Mouse (Mus musculus): ENCODE data around the gene Hdac4. TPM values are rescaled to one million over a fixed set of nuclear protein-coding genes. Genes with fewer than 3 reads are reported as not detected.

Gene Hdac4
- polyA plus RNA-seq, 1 experiment from 2014 or later, result 32.7 TPM

- no peak for ATAC-seq (ENCODE audit: insufficient read depth, low FRiP score, low TSS enrichment)
- Histone ChIP-seq H3K9me3 (ENCODE audit: control insufficient read depth, low read length) (no peaks in the 10 kb centered on the region), H3K27me3 (ENCODE audit: control insufficient read depth, insufficient read depth, low read length) (no peaks in the 10 kb centered on the region), H3K36me3 (ENCODE audit: control insufficient read depth, insufficient read depth, low read length) (no peaks in the 10 kb centered on the region), H3K27ac (ENCODE audit: low read depth, low read length) (no peak overlapping the region), H3K4me1 (ENCODE audit: control insufficient read depth, insufficient read depth, low read length) (peaks cover 7% of the 10 kb centered on the region; the same call in 1 of the 2 replicates), H3K4me2 (ENCODE audit: low read depth) (no peak overlapping the region), H3K4me3 (ENCODE audit: low read depth, low read length) (no peak overlapping the region), H3K9ac (ENCODE audit: low read length) (no peak overlapping the region)
- no peak for DNase-seq (ENCODE audit: low spot score)
- 91% methylated on average over 3 of the region's 3 CpGs for WGBS
These were observed 161.3 kb downstream of the Hdac4 start for GRCm38 (mm10) chr1:92034247-92034646.

GRCm38 (mm10) chr1:92033463-92033862, 162.0 kb downstream of the Hdac4 start:
- H3K4me1 ChIP-seq (ENCODE audit: control insufficient read depth, insufficient read depth, low read length), result peaks cover 7% of the 10 kb centered on the region; the same call in 1 of the 2 replicates
- no peak overlapping the region for H3K4me2 ChIP-seq (ENCODE audit: low read depth)
- H3K4me3 ChIP-seq (ENCODE audit: low read depth, low read length), result no peak overlapping the region
- no peaks in the 10 kb centered on the region for H3K27me3 ChIP-seq (ENCODE audit: control insufficient read depth, insufficient read depth, low read length)
- DNase-seq (ENCODE audit: low spot score) (no peak), ATAC-seq (ENCODE audit: insufficient read depth, low FRiP score, low TSS enrichment) (no peak)
- H3K27ac ChIP-seq (ENCODE audit: low read depth, low read length), result no peak overlapping the region
- no peaks in the 10 kb centered on the region for H3K9me3 ChIP-seq (ENCODE audit: control insufficient read depth, low read length)
- no peak overlapping the region for H3K9ac ChIP-seq (ENCODE audit: low read length)
- WGBS, result 87% methylated on average over 7 of the region's 7 CpGs
- no peaks in the 10 kb centered on the region for H3K36me3 ChIP-seq (ENCODE audit: control insufficient read depth, insufficient read depth, low read length)

GRCm38 (mm10) chr1:92030541-92030940, 165.0 kb downstream of the Hdac4 start:
- H3K9me3 ChIP-seq (ENCODE audit: control insufficient read depth, low read length), result no peaks in the 10 kb centered on the region
- DNase-seq (ENCODE audit: low spot score), result no peak
- H3K9ac ChIP-seq (ENCODE audit: low read length), result no peak overlapping the region
- H3K4me3 ChIP-seq (ENCODE audit: low read depth, low read length), result no peak overlapping the region
- WGBS, result 80% methylated on average over 6 of the region's 6 CpGs
- no peak overlapping the region for H3K4me2 ChIP-seq (ENCODE audit: low read depth)
- no peaks in the 10 kb centered on the region for H3K4me1 ChIP-seq (ENCODE audit: control insufficient read depth, insufficient read depth, low read length)
- H3K27me3 ChIP-seq (ENCODE audit: control insufficient read depth, insufficient read depth, low read length), result no peaks in the 10 kb centered on the region
- no peak for ATAC-seq (ENCODE audit: insufficient read depth, low FRiP score, low TSS enrichment)
- no peak overlapping the region for H3K27ac ChIP-seq (ENCODE audit: low read depth, low read length)
- peaks cover 4% of the 10 kb centered on the region; the same call in 1 of the 2 replicates for H3K36me3 ChIP-seq (ENCODE audit: control insufficient read depth, insufficient read depth, low read length)

- H3K9ac ChIP-seq (ENCODE audit: low read length), result no peak overlapping the region
- no peak overlapping the region for H3K4me3 ChIP-seq (ENCODE audit: low read depth, low read length)
- H3K27ac ChIP-seq (ENCODE audit: low read depth, low read length), result no peak overlapping the region
- peaks cover 4% of the 10 kb centered on the region; the same call in 1 of the 2 replicates for H3K36me3 ChIP-seq (ENCODE audit: control insufficient read depth, insufficient read depth, low read length)
- ATAC-seq (ENCODE audit: insufficient read depth, low FRiP score, low TSS enrichment) (no peak), DNase-seq (ENCODE audit: low spot score) (no peak)
- no peak overlapping the region for H3K4me2 ChIP-seq (ENCODE audit: low read depth)
- WGBS, result 87% methylated on average over 2 of the region's 2 CpGs
- H3K9me3 ChIP-seq (ENCODE audit: control insufficient read depth, low read length), result no peaks in the 10 kb centered on the region
- no peaks in the 10 kb centered on the region for H3K4me1 ChIP-seq (ENCODE audit: control insufficient read depth, insufficient read depth, low read length)
- no peaks in the 10 kb centered on the region for H3K27me3 ChIP-seq (ENCODE audit: control insufficient read depth, insufficient read depth, low read length)
These were observed 167.3 kb downstream of the Hdac4 start for GRCm38 (mm10) chr1:92028158-92028557.

- Histone ChIP-seq H3K27me3 (ENCODE audit: control insufficient read depth, insufficient read depth, low read length) (no peaks in the 10 kb centered on the region), H3K4me1 (ENCODE audit: control insufficient read depth, insufficient read depth, low read length) (no peaks in the 10 kb centered on the region), H3K36me3 (ENCODE audit: control insufficient read depth, insufficient read depth, low read length) (peaks cover 4% of the 10 kb centered on the region; the same call in 1 of the 2 replicates), H3K9me3 (ENCODE audit: control insufficient read depth, low read length) (no peaks in the 10 kb centered on the region), H3K4me2 (ENCODE audit: low read depth) (no peak overlapping the region), H3K27ac (ENCODE audit: low read depth, low read length) (no peak overlapping the region), H3K9ac (ENCODE audit: low read length) (no peak overlapping the region), H3K4me3 (ENCODE audit: low read depth, low read length) (no peak overlapping the region)
- DNase-seq (ENCODE audit: low spot score), result no peak
- WGBS, result 92% methylated on average over 3 of the region's 3 CpGs
- ATAC-seq (ENCODE audit: insufficient read depth, low FRiP score, low TSS enrichment), result no peak
These were observed 169.1 kb downstream of the Hdac4 start for GRCm38 (mm10) chr1:92026351-92026750.

GRCm38 (mm10) chr1:92023906-92024305, 171.6 kb downstream of the Hdac4 start:
- Histone ChIP-seq H3K27me3 (ENCODE audit: control insufficient read depth, insufficient read depth, low read length) (no peaks in the 10 kb centered on the region), H3K27ac (ENCODE audit: low read depth, low read length) (no peak overlapping the region), H3K4me2 (ENCODE audit: low read depth) (no peak overlapping the region), H3K4me3 (ENCODE audit: low read depth, low read length) (no peak overlapping the region), H3K9me3 (ENCODE audit: control insufficient read depth, low read length) (no peaks in the 10 kb centered on the region), H3K36me3 (ENCODE audit: control insufficient read depth, insufficient read depth, low read length) (peaks cover 4% of the 10 kb centered on the region; the same call in 1 of the 2 replicates), H3K4me1 (ENCODE audit: control insufficient read depth, insufficient read depth, low read length) (no peaks in the 10 kb centered on the region), H3K9ac (ENCODE audit: low read length) (no peak overlapping the region)
- ATAC-seq (ENCODE audit: insufficient read depth, low FRiP score, low TSS enrichment), result no peak
- WGBS, result 92% methylated on average over 3 of the region's 3 CpGs
- DNase-seq (ENCODE audit: low spot score), result no peak

- DNase-seq (ENCODE audit: low spot score), result no peak
- Histone ChIP-seq H3K4me1 (ENCODE audit: control insufficient read depth, insufficient read depth, low read length) (no peaks in the 10 kb centered on the region), H3K36me3 (ENCODE audit: control insufficient read depth, insufficient read depth, low read length) (peaks cover 4% of the 10 kb centered on the region; the same call in 1 of the 2 replicates), H3K4me2 (ENCODE audit: low read depth) (no peak overlapping the region), H3K27ac (ENCODE audit: low read depth, low read length) (no peak overlapping the region), H3K4me3 (ENCODE audit: low read depth, low read length) (no peak overlapping the region), H3K27me3 (ENCODE audit: control insufficient read depth, insufficient read depth, low read length) (no peaks in the 10 kb centered on the region), H3K9ac (ENCODE audit: low read length) (no peak overlapping the region), H3K9me3 (ENCODE audit: control insufficient read depth, low read length) (no peaks in the 10 kb centered on the region)
- 98% methylated on average over 4 of the region's 4 CpGs for WGBS
- no peak for ATAC-seq (ENCODE audit: insufficient read depth, low FRiP score, low TSS enrichment)
These were observed 173.5 kb downstream of the Hdac4 start for GRCm38 (mm10) chr1:92022009-92022408.

- no peaks in the 10 kb centered on the region for H3K4me1 ChIP-seq (ENCODE audit: control insufficient read depth, insufficient read depth, low read length)
- H3K4me2 ChIP-seq (ENCODE audit: low read depth), result no peak overlapping the region
- no peak overlapping the region for H3K9ac ChIP-seq (ENCODE audit: low read length)
- ATAC-seq (ENCODE audit: insufficient read depth, low FRiP score, low TSS enrichment), result no peak
- H3K36me3 ChIP-seq (ENCODE audit: control insufficient read depth, insufficient read depth, low read length), result 0 out of 2 replicates have a peak, but pooled peaks cover 2% of the 10 kb centered on the region
- 82% methylated on average over 4 of the region's 4 CpGs for WGBS
- no peak for DNase-seq (ENCODE audit: low spot score)
- H3K4me3 ChIP-seq (ENCODE audit: low read depth, low read length), result no peak overlapping the region
- no peaks in the 10 kb centered on the region for H3K27me3 ChIP-seq (ENCODE audit: control insufficient read depth, insufficient read depth, low read length)
- no peaks in the 10 kb centered on the region for H3K9me3 ChIP-seq (ENCODE audit: control insufficient read depth, low read length)
- H3K27ac ChIP-seq (ENCODE audit: low read depth, low read length), result no peak overlapping the region
These were observed 179.4 kb downstream of the Hdac4 start for GRCm38 (mm10) chr1:92015938-92016672.

GRCm38 (mm10) chr1:92015252-92015651, 180.2 kb downstream of the Hdac4 start:
- no peaks in the 10 kb centered on the region for H3K4me1 ChIP-seq (ENCODE audit: control insufficient read depth, insufficient read depth, low read length)
- H3K27ac ChIP-seq (ENCODE audit: low read depth, low read length), result no peak overlapping the region
- no peak for ATAC-seq (ENCODE audit: insufficient read depth, low FRiP score, low TSS enrichment)
- H3K9ac ChIP-seq (ENCODE audit: low read length), result no peak overlapping the region
- no peaks in the 10 kb centered on the region for H3K27me3 ChIP-seq (ENCODE audit: control insufficient read depth, insufficient read depth, low read length)
- H3K4me2 ChIP-seq (ENCODE audit: low read depth), result no peak overlapping the region
- no peak for DNase-seq (ENCODE audit: low spot score)
- no peaks in the 10 kb centered on the region for H3K9me3 ChIP-seq (ENCODE audit: control insufficient read depth, low read length)
- H3K4me3 ChIP-seq (ENCODE audit: low read depth, low read length), result no peak overlapping the region
- H3K36me3 ChIP-seq (ENCODE audit: control insufficient read depth, insufficient read depth, low read length), result 0 out of 2 replicates have a peak, but pooled peaks cover 2% of the 10 kb centered on the region

All from neural tube, embryonic 11.5 days (tissue).